7 mouse cellular contexts compared by ENCODE assay signal in the genomic region with DNA sequence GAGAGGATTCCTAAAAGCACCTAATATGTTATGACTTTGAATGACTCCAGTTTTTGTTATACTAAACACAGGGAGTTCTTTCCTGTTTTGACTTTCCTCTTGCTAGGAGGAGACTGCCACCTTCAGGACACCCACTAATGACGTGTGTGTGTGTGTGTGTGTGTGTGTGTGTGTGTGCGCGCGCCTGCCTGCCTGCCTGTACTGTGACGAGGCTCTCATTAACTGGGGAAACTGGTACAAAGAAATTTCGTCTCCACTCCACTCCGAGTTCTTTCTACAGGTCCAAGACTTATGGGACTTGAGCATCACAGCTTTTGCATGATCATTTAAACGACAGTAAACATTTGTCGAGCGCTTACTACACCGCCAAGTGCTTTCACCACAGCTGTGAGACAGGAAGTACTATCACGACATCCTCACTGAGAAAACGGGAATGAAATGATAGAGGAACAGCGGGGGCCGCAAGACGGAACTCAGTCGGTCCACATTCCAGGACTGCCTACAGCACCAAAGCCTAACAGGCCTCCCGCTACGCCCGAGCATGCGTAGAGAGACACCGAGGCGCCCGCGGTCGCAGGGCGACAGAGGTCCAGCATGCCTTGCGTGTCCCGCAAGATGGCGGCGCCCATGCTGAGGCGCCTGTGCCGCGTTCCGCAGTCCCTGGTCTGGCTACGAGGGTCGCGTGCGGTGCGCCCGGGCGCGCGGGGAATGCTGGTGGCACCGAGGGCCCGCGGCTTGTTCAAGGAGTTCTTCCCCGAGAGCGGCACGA. TPM values are rescaled to one million over a fixed set of nuclear protein-coding genes. Genes with fewer than 3 reads are reported as not detected.
DNase-seq lines count a peak whose midpoint lies in the region; ATAC-seq lines count a peak whose summit lies in the region.

Gene Yars2 (plus strand): TSS at position 597 of the 769 bp plus-strand sequence.

- H3K27ac ChIP-seq in intestine, embryonic 16.5 days (ENCODE audit: low read length), result peak within 1 kb of the TSS; percentile 96
- peak within 1 kb of the TSS; percentile 81 for H3K27ac ChIP-seq in midbrain, embryonic 11.5 days (ENCODE audit: low read depth, low read length)

- no peaks in the 10 kb centered on the region for H3K9me3 ChIP-seq in intestine, embryonic 16.5 days (ENCODE audit: control insufficient read depth, low read length)
- no peaks in the 10 kb centered on the region for H3K9me3 ChIP-seq in midbrain, embryonic 11.5 days (ENCODE audit: control insufficient read depth, low read length)

- peak within 1 kb of the TSS; percentile 96 for H3K9ac ChIP-seq in intestine, embryonic 16.5 days (ENCODE audit: low read depth, low read length)
- peak within 1 kb of the TSS; percentile 88 for H3K9ac ChIP-seq in midbrain, embryonic 11.5 days (ENCODE audit: low read length)

- peaks cover 13% of the 10 kb centered on the region for H3K4me1 ChIP-seq in intestine, embryonic 16.5 days (ENCODE audit: control insufficient read depth, insufficient read depth, low read length)
- peaks cover 6% of the 10 kb centered on the region; the same call in 1 of the 2 replicates for H3K4me1 ChIP-seq in midbrain, embryonic 11.5 days (ENCODE audit: control insufficient read depth, insufficient read depth, low read length)

- H3K27me3 ChIP-seq in intestine, embryonic 16.5 days (replicated peaks; ENCODE audit: control insufficient read depth, insufficient read depth, low read length), result no peaks in the 10 kb centered on the region
- no peaks in the 10 kb centered on the region for H3K27me3 ChIP-seq in midbrain, embryonic 11.5 days (ENCODE audit: control insufficient read depth, insufficient read depth, low read length)

- peak; percentile 94 for DNase-seq in adrenal gland, adult 2 months
- peak; percentile 89 for DNase-seq in embryo, embryonic 11.5 days (ENCODE audit: low read depth, low spot score)
- peak; percentile 76 to 90 for DNase-seq in gastrocnemius, postnatal 4 days (ENCODE audit: low spot score in 2 of 2)
- peak; percentile 95 for DNase-seq in left cerebral cortex, postnatal 36 days (ENCODE audit: low spot score in 2 of 2)
- peak; percentile 98 for DNase-seq in midbrain, embryonic 11.5 days (ENCODE audit: low spot score, missing footprints)
- DNase-seq in skeletal muscle tissue, adult 2 months (ENCODE audit: low read depth, low spot score), result peak; percentile 94

- H3K36me3 ChIP-seq in intestine, embryonic 16.5 days (ENCODE audit: control insufficient read depth, insufficient read depth, low read length), result no peaks in the 10 kb centered on the region
- H3K36me3 ChIP-seq in midbrain, embryonic 11.5 days (ENCODE audit: control insufficient read depth, insufficient read depth, low read length), result peaks cover 2% of the 10 kb centered on the region; the same call in 1 of the 2 replicates

- peak within 1 kb of the TSS; percentile 97 for H3K4me3 ChIP-seq in intestine, embryonic 16.5 days (ENCODE audit: low read length)
- H3K4me3 ChIP-seq in midbrain, embryonic 11.5 days (ENCODE audit: low read depth, low read length), result peak within 1 kb of the TSS; percentile 96

- peak; percentile 99 for ATAC-seq in intestine, embryonic 16.5 days
- peak; percentile 99 for ATAC-seq in midbrain, embryonic 11.5 days (ENCODE audit: low FRiP score)

- intact Hi-C loops in left cerebral cortex, postnatal 36 days (cut with DNase I), result loop anchor here (1.0 to 5.0 kb wide), 3 partner anchors 56 to 415 kb away; partner anchors contain the start of gene Dnm1l

- peak within 1 kb of the TSS; percentile 71 for H3K4me2 ChIP-seq in intestine, embryonic 16.5 days (ENCODE audit: low read depth, low read length)
- peak within 1 kb of the TSS; percentile 87 for H3K4me2 ChIP-seq in midbrain, embryonic 11.5 days

- under 1% methylated on average over 50 of the region's 50 CpGs for WGBS in intestine, embryonic 16.5 days
- under 1% methylated on average over 50 of the region's 50 CpGs for WGBS in midbrain, embryonic 11.5 days

RNA-seq across cellular contexts. Expression of gene Yars2, which starts in this region (rescaled TPM):
- 10 to 100 TPM; 33.1 to 37.7 TPM for total RNA-seq in adrenal gland, adult 2 months (2021)
- polyA plus RNA-seq in adrenal gland, adult 2 months (2012; rRNA removed), result 69.5 and 88.0 TPM in 2 replicates
- 10 to 100 TPM; 17.1 to 19.5 TPM for total RNA-seq in gastrocnemius, postnatal 4 days (2021)
- polyA plus RNA-seq in intestine, embryonic 16.5 days (2015; fragmentation: Nextera tagmentation; extraction: Ambion mirVana), result 37.8 and 38.2 TPM in 2 replicates
- total RNA-seq in left cerebral cortex, postnatal 36 days (2021), result 10 to 100 TPM; 22.8 to 26.2 TPM
- polyA plus RNA-seq in midbrain, embryonic 11.5 days (2014; fragmentation: Nextera tagmentation; extraction: Ambion mirVana), result 41.2 and 44.2 TPM in 2 replicates

Comparison
In these comparisons a context has a peak if more than half of its experiments do, and no peak if none do; other contexts are left out.
1. Peak in every context shown above with its lines: DNase-seq, ATAC-seq, H3K4me3 ChIP-seq and H3K27ac ChIP-seq.